Mouse (Mus musculus): ENCODE results near the gene Rab42. TPM values are rescaled to one million over a fixed set of nuclear protein-coding genes. Genes with fewer than 3 reads are reported as not detected.
A peak's percentile ranks its signal among the peaks of the same experiment; 100 is the strongest.

The Rab42 gene
- not detected in 3 replicates for total RNA-seq (2017)

DNA sequence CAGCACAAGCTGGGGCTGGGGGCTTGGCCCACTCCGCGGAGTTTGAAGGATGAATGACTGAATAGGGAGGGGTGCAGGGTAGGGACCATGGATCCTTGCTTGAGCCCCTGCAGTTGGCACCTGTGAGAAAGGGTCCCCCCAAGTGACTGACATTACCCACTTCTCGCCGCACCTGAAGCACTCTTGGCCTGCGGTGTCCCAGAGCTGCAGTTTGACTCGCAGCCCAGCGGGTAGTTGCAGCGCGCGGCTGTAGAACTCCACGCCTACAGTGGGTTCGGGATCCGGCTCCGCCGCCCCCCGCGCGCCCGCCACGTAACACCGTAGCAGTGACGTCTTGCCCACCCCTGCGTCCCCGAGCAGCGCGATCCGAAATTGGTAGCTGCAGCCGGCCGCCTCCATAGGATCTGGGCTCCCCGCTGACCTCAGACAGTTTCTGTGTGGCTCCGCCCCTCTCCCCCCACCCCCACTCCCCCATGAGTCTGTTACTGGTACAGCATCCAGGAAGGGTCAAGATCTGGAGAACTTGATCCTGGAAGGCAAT, at the start of gene Rab42:
Gene Rab42 (minus strand): TSS at position 447 of the 541 bp plus-strand sequence.
- ATAC-seq (replicated peaks; ENCODE audit: insufficient number of reproducible peaks, low FRiP score, low TSS enrichment, poor library complexity, severe bottlenecking): peak; percentile 67

DNA sequence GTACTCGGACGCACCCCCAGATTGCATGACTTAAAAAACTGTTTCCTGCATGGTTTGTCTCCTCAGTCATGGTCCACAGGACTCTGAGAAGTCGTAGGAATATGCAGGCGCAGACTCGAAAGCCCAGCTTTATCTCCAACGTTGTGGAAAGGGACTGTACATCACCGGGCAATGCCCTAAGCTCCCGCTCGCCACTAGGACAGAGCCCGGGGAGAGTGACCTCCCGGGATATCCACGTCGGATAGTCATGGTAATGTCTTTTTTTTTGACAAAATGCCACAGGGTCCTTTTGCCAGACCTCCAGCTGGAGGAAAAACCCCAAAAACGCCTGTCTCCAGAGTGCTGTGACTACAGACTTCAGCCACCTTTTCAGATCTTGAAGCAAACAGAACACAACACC, 49.6 kb upstream of the Rab42 start:
- no peak for ATAC-seq (replicated peaks; ENCODE audit: insufficient number of reproducible peaks, low FRiP score, low TSS enrichment, poor library complexity, severe bottlenecking)

DNA sequence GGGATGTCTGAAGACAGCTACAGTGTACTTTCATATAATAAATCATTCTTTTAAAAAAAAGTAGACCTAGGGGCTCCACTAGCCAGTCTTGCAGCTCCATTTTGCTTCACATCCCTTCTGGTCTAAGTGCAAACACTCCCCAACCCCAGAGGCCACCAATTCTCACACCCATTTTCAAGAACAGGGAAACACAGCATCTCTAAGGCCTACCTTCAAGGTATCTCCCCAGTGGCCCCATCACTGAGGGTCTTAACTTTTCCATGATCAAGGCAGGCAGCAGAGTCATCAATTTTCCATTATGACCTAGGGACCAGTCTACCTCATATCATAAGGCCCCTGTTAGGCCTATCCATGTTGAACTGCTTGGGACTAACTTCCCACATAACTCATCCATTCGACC, 48.2 kb upstream of the Rab42 start:
- ATAC-seq (replicated peaks; ENCODE audit: insufficient number of reproducible peaks, low FRiP score, low TSS enrichment, poor library complexity, severe bottlenecking): no peak

DNA sequence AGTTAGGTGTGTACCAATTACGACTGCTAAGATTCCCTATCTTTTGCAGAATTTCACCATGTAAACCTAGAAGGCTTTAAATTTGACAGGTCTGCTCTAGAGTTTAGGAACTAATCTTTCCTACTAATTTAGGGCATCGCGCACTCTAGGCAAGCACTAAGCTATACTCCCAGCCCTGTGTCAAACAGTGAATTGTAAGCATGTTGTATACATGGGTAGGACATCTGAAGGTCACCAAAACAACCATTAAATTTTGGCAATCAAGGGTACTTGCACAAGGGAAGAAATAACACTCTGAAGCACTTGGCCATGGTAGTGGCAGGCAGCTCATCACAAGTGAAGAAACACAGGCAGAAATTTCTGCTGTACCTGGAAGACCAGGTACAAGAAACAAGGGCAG, 47.7 kb upstream of the Rab42 start:
- no peak for ATAC-seq (replicated peaks; ENCODE audit: insufficient number of reproducible peaks, low FRiP score, low TSS enrichment, poor library complexity, severe bottlenecking)

DNA sequence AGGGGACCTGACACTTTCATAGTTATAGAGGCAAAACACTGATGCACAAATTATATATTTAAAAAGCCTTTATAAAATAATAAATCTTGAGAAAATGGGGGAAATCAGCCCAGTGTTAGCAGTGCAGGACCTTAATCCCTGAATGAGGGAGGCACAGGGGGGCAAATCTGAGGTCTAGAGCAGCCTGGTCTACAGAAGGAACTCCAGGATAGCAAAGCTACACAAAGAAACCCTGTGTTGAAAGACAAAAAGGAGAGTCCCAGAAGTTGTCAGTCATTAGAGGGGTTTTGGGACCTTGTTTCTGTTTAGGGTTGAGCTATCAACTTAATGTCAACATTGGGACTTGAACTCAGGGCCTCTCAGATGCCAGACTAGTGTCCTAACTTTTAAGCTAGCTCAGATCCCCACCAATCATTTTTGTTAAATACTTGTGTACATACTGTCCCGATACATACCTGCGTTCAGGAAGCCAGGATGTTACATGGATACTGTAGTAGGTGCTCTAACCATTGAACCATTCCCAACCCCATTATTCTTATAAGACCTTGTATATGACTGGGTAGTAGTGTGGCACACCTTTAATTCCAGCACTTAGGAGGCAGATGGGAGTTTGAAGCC, 47.0 kb upstream of the Rab42 start:
- ATAC-seq (replicated peaks; ENCODE audit: insufficient number of reproducible peaks, low FRiP score, low TSS enrichment, poor library complexity, severe bottlenecking): no peak

DNA sequence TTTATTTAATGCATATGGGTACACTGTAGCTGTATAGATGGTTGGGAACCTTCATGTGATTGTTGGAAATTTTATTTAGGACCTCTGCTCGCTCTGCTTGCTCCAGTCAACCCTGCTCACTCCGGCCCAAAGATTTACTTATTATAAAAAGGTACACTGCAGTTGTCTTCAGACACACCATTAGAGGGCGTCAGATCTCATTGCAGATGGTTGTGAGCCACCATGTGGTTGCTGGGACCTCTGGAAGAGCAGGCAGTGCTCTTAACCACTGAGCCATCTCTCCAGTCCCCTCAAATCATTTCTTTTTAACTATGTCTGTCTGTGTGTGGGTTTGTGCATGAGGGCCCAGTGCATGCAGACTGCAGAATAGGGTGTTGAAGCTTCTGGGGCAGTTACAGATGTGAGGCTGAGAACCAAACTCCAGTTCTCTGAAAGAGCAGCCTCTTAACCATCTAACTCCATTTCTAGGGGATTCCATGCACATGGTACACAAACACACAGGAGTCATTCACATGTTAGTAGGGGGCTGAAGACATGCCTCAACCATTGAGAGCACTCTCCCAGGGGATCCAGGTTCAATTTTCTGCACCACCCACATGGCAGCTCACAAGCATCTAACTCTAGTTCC, 46.4 kb upstream of the Rab42 start:
- ATAC-seq (replicated peaks; ENCODE audit: insufficient number of reproducible peaks, low FRiP score, low TSS enrichment, poor library complexity, severe bottlenecking): no peak

DNA sequence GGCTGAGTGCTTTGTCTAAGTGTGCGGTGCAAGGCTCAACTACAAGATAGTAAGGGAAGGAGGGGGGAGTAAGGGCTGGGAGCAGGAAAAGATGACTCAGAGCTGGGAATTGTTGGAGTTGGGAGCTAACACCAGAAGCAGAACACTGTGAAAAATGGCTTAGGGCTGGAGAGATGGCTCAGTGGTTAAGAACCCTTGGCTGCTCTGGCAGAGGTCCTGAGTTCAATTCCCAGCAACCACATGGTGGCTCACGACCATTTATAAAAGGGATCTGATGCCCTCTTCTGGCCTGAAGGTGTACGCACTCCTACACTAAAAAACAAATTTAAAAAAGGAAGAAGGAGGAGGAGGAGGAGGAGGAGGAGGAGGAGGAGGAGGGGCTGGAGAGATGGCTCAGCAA, 43.5 kb upstream of the Rab42 start:
- ATAC-seq (replicated peaks; ENCODE audit: insufficient number of reproducible peaks, low FRiP score, low TSS enrichment, poor library complexity, severe bottlenecking): no peak

DNA sequence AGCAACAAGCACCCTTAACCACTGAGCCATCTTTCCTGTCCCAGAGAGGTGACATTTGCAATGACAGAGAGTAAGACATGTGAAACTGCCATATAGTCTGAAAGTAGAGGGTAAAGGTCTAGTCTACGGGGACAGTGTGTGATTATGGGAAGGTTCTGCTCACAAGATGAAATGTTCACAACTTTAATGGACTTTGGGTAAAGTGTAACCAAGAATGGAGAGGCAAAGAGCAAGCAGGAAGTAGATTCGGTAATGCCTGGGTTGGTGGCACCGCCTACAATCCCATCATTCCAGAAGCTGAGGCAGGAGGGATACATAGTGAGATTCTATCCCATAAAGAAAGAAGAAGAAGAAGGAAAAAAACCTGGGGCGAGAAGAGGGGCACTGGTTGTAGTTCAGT, 43.1 kb upstream of the Rab42 start:
- ATAC-seq (replicated peaks; ENCODE audit: insufficient number of reproducible peaks, low FRiP score, low TSS enrichment, poor library complexity, severe bottlenecking): no peak

DNA sequence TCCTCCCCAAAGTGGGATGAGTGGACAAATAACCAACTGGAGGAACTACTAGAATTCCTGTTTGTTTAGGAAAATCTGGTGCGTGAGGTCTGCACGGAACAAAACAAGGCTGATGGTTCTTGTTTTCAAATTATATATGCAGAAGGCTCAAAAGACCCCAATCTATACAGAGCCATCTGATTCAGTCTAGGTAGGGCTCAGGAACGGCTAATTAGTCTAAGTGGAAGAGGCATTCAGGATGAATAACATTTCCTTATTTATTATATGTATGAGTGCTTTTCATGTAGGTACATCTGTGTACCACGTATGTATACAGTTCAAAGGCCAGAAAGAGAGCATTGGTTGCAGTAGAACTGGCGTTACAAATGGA, 42.6 kb upstream of the Rab42 start:
- ATAC-seq (replicated peaks; ENCODE audit: insufficient number of reproducible peaks, low FRiP score, low TSS enrichment, poor library complexity, severe bottlenecking): no peak

DNA sequence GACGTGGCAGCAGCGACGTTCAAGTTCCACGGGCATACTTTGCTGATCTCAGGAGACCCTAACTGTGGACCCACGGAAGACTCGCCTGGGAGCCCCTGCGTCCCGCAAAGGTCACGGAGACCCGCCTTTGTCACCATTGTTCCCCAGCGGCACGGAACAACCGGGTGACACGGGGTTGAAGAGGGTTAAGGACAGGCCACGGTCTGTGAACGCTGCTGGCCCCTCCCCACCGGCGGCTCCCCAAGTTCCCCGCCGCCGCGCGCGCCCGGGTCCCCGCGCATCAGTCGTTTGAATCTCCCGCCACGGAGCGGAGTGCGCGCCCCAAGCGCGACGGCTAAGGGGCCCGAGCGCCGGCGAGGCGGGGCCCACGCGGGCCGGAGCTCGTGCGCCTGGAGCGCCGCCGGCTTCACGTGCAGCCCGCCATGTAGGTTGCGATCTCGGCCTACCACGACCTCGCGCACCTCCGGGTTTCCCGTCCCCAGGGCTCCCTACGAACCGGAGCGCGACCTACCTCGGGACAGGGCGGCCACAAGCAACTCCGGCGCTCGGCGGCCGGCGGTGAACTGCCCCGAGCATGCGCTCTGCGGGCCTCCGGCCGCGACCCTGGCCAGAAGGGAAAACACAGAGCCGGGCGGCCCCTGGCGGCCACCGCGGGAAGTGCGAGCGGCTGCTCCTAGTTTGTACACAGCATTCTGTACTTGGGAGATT, 42.1 kb upstream of the Rab42 start:
- ATAC-seq (replicated peaks; ENCODE audit: insufficient number of reproducible peaks, low FRiP score, low TSS enrichment, poor library complexity, severe bottlenecking): peak; percentile 70

DNA sequence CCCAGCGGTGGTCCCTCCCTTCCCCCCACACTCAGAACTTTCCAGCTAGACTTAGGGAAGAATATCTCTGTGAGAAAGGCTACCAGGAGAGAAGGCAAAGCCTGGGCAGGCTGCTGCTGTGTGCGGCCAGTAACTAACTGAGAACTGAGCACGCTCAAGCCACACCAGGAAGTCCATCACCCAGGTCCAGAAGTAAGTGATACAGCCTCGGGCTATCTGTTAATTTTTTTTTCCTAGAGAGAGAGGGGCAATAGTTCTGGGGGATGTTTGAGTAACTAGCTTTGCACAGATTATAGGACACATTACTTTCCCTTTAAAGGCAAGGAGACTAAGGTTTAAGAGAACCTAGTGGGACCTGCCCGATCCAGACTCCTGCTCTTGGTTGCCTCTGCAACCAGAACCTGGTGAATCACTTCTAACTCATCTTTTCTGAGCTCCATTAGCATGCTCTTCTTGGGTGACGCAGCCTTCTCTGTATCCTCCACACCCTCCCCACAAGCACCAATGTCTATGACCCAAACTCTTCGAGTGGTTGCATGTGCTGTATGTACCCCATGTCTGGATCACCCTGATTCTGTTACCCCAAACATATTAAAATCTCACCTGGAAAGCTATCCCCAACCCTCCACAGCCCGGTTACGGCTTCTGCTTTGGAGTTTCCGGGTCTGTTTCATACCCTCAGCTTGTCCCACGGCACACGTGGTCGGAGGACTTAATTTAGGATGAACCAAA, 41.4 kb upstream of the Rab42 start:
- 0 out of 2 replicates have a peak, but pooled peaks have one; percentile 12 for ATAC-seq (replicated peaks; ENCODE audit: insufficient number of reproducible peaks, low FRiP score, low TSS enrichment, poor library complexity, severe bottlenecking)

DNA sequence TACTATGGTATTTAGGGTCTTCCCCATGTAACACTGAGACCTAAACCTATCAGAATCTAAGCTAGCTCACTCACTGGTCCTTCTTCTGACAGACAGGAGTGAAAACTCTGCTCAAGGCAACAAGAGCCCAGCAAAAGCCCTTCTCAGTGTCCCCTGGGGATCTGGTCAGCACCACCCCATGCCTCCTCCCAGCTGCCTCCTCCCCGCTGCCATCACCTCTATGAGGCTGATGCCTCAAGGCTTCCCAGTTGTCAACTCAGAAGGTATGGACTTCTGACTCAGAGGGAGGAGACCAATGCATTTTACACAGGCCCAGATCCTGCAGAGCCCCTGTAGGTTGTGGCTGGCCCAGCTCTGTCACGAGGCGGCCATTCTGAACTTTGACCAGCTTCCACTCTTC, 38.3 kb upstream of the Rab42 start:
- no peak for ATAC-seq (replicated peaks; ENCODE audit: insufficient number of reproducible peaks, low FRiP score, low TSS enrichment, poor library complexity, severe bottlenecking)

DNA sequence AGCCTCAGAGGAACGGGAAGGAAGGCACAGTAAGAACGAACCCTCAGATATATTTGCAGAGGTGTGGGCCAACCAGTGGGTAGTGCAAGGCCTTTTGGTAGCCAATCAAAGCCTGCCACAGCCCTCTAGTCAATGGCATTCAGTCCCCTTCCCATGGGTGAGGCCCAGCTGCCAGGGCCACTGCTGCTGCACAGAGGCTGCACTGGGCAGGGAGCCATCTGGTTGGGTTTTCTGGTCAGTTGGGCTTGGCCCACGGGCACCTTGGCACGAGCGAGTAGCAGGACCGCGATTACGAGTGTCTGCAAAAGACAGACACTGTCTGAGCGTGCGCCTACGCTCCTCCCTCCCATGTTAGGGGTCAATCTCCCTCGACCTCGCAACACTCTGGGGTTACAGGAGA, 35.8 kb upstream of the Rab42 start:
- ATAC-seq (replicated peaks; ENCODE audit: insufficient number of reproducible peaks, low FRiP score, low TSS enrichment, poor library complexity, severe bottlenecking): no peak

DNA sequence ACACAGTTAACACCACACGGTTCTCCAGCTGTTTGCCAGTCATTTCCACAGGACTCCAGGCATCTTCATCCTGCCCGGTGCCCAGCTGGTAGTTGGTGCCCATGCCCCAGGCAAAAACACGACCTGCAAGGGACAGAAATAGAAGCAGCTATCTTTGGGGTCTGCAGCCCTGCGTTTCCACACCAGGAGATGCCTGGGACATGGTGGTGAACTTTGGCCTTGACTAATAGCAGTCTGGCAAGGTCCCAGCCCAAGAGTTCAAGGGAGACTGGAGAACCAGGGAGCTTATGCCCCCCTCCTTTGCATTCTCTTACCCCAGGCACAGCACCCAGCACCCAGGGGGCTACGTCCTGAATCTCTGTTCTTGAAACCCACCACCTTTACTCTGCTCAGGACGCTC, 29.7 kb upstream of the Rab42 start:
- ATAC-seq (replicated peaks; ENCODE audit: insufficient number of reproducible peaks, low FRiP score, low TSS enrichment, poor library complexity, severe bottlenecking): no peak

DNA sequence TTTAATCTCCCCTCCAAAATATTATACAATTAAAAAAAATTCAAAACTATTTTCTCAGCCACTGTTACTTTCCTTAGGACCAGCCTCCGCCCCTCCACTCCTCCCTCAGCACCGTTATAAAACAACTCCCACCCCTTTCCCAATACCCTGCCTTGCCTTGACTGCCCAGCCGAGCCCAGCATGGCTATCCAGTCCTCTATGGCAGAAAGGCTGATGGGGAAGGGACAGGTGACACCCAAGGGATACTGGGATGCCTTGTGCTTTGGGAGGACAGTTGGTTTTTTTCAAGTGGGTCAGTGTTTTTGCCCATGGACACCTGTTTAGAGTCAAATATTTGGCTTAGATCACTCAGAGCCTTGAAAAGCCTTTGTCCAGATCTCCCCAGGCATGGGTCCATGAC, 28.8 kb upstream of the Rab42 start:
- ATAC-seq (replicated peaks; ENCODE audit: insufficient number of reproducible peaks, low FRiP score, low TSS enrichment, poor library complexity, severe bottlenecking): no peak

DNA sequence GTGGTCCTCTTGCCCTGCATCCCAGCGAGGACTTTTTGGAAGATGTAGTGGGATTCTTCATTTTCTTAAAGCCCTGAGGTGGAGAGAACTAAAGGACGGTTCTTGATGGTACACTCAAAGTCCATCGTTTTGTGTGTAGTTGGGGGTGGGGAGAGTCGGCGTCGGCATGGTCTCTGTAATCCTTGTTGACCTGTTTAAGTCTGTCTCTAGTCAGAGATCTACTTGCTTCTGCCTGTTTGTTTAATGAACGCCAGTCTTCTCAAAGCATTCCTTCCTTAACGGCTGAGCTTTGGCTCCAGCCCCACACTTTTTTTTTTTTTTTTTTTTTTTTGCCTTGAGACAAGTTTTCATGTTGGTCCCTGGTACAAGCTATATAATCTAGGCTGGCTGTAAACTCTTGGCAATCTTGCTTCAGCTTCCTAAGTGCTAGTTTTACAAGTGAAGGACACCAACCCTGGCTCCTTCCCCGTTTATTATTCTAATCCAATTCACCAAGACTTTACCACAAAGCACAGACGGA, 26.7 kb upstream of the Rab42 start:
- no peak for ATAC-seq (replicated peaks; ENCODE audit: insufficient number of reproducible peaks, low FRiP score, low TSS enrichment, poor library complexity, severe bottlenecking)

DNA sequence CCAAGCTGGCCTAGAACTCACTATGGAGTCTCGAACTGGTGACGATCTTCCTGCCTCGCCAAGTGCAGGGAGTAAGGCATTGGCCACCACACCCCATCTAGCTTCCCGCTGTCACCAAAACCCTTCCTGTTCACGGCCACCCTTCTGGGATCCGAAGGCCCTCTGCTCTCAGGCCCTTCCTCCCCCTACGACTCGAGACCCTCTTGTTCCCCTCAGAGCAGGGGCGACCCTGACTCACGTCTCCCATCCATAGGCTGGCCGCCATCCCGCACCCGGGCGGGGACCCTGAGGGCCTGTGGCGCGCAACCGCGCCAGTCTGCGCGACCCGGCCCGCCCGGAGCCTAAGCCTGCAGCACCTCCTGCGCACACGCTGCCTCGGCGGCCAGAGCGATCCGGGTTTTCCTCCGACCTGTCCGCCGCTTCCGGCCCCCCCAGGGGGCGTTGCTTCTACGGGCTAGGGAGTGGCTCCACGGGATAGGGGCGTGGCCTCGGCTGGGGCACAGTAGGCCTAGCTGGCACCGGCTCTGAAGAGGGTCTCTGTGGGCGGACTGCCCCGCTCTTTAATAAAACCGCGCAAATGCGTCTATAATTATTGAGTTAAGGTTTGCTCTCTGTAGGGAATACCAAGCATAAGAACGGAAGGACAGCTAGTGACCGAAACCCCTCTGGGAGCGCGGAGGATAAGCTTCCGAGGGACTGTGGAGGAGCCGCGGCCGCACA, 26.1 kb upstream of the Rab42 start, which contains the start of gene Trnau1ap:
Gene Trnau1ap (minus strand): TSS at position 424 of the 720 bp plus-strand sequence.
- peak; percentile 94 for ATAC-seq (replicated peaks; ENCODE audit: insufficient number of reproducible peaks, low FRiP score, low TSS enrichment, poor library complexity, severe bottlenecking)

DNA sequence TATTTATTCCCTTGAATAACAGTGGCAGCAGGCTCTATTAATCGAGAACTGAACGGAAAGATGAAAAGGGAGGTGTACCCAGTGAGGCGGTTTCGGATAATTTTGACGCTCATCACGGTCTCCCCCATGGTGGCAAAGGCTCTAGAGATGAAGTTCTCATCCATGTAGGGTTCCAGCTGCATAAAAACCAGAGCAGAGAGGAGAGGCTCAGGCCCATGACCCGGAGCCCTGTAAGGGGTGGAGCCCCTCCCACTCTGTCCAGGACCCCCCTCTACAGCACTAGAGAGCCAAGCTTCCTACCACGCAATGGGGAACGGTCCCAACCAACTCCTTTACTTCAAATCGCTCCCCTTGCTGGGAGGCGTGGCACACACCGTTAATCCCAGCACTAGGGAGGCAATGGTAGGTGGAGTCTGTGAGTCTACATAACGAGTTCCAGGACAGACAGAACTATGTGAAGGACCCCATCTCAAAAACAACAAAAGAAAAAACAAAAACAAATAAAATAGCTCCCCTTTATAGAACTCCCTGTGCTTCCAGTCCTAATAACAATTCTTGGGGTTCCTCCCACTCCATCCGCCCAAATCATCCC, 25.3 kb upstream of the Rab42 start:
- no peak for ATAC-seq (replicated peaks; ENCODE audit: insufficient number of reproducible peaks, low FRiP score, low TSS enrichment, poor library complexity, severe bottlenecking)
